Mouse (Mus musculus) liver, embryonic 14.5 days (tissue): ENCODE data around the gene Swsap1.

Experiments used
- CTCF ChIP-seq: IDR thresholded peaks from 2 replicates; pipeline ENCODE4 v1.5.1; 2016; ENCODE audit warnings: antibody characterized with exemption, low read depth, control low read depth
- EP300 ChIP-seq: IDR thresholded peaks from 2 replicates; pipeline ENCODE4 v1.6.1; 2016; ENCODE audit warnings: antibody characterized with exemption, low read depth

- TF ChIP-seq CTCF (no peak), EP300 (no peak)
These were observed 7.9 kb upstream of the Swsap1 start for GRCm38 (mm10) chr9:21947540-21948130.
